Mouse (Mus musculus) midbrain, embryonic 12.5 days (tissue): ENCODE data around the gene Itih2. TPM values are rescaled to one million over a fixed set of nuclear protein-coding genes. Genes with fewer than 3 reads are reported as not detected.

ENCODE experiments used
- ATAC-seq: fragments of 200-750 bp; cut with Nextera tagmentation; 2 replicates; pipeline ENCODE4 v1.8.0; 2017; ENCODE audit warnings: low read depth, moderate TSS enrichment, moderate library complexity; ENCODE audit not compliant: low FRiP score
- H3K27ac ChIP-seq: fragments of 300-500 bp; sonication (generic); replicated peaks from 2 replicates; pipeline ENCODE4 v1.5.1; 2016; ENCODE audit warnings: mild to moderate bottlenecking
- H3K27me3 ChIP-seq: fragments of 300-500 bp; sonication (generic); 2 replicates; pipeline ENCODE4 v1.6.1; 2016; ENCODE audit warnings: mild to moderate bottlenecking
- H3K36me3 ChIP-seq: fragments of 300-500 bp; sonication (generic); 2 replicates; pipeline ENCODE4 v1.6.1; 2016
- H3K4me1 ChIP-seq: fragments of 300-500 bp; sonication (generic); 2 replicates; pipeline ENCODE4 v1.6.1; 2016
- H3K4me2 ChIP-seq: fragments of 300-500 bp; sonication (generic); replicated peaks from 2 replicates; pipeline ENCODE4 v1.6.1; 2016; ENCODE audit warnings: mild to moderate bottlenecking, moderate library complexity
- H3K4me3 ChIP-seq: fragments of 300-500 bp; sonication (generic); 2 replicates; pipeline ENCODE4 v1.5.1; 2016; ENCODE audit warnings: mild to moderate bottlenecking
- H3K9ac ChIP-seq: fragments of 300-500 bp; sonication (generic); replicated peaks from 2 replicates; pipeline ENCODE4 v1.6.1; 2016; ENCODE audit warnings: mild to moderate bottlenecking, moderate library complexity
- H3K9me3 ChIP-seq: fragments of 300-500 bp; sonication (generic); 2 replicates; pipeline ENCODE4 v1.6.1; 2016; ENCODE audit warnings: mild to moderate bottlenecking
- WGBS: fragments of 180-500 bp; shearing (Covaris S2); methylation state at CpG from one replicate; pipeline ENCODE4 v1.1.7; 2016; 5-methylcytosine and 5-hydroxymethylcytosine counted together
- polyA plus RNA-seq: library from polyadenylated mRNA; unstranded; fragments of >200 nt; fragmentation: Nextera tagmentation; extraction: Ambion mirVana; gene quantifications from 2 replicates; pipeline ENCODE4 v1.2.1, GENCODE M21; 2016

Itih2 gene
- polyA plus RNA-seq, 1 experiment from 2014 or later = 0.36 TPM

DNA sequence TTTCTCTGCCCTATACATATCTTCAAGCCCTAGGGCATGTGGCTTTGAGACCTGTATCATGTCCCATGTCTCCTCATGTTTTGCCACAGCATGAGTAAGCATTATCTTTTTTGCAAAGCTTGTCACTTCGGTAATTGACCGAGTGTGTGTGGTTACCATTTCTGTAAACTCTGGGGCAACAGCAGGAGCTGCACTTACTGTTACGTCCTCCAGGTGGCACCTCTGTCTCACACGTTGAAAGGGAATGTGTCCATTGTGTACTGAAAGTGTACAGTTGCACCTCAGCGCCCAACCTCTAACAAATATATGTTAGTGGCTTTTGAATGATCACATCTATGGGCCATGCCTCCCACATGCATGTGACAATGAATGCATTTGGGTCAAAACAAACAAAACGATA lies 30.0 kb downstream of the Itih2 start:
- Histone ChIP-seq H3K36me3 (no peaks in the 10 kb centered on the region), H3K4me2 (no peak overlapping the region), H3K27me3 (peaks cover 8% of the 10 kb centered on the region; the same call in 1 of the 2 replicates), H3K4me3 (no peak overlapping the region), H3K9me3 (no peaks in the 10 kb centered on the region), H3K27ac (no peak overlapping the region), H3K4me1 (no peaks in the 10 kb centered on the region), H3K9ac (no peak overlapping the region)
- 0 out of 2 replicates have a peak, but pooled peaks have one; percentile 31 for ATAC-seq
- WGBS = 40% methylated on average over 6 of the region's 6 CpGs

- Histone ChIP-seq H3K27me3 (peaks cover 8% of the 10 kb centered on the region; the same call in 1 of the 2 replicates), H3K36me3 (no peaks in the 10 kb centered on the region), H3K4me3 (no peak overlapping the region), H3K4me2 (no peak overlapping the region), H3K9ac (no peak overlapping the region), H3K9me3 (no peaks in the 10 kb centered on the region), H3K4me1 (no peaks in the 10 kb centered on the region), H3K27ac (no peak overlapping the region)
- ATAC-seq = no peak
- WGBS = 75% methylated on average over 2 of the region's 2 CpGs
Observed at GRCm38 (mm10) chr2:10100471-10100870, 30.7 kb downstream of the Itih2 start.

DNA sequence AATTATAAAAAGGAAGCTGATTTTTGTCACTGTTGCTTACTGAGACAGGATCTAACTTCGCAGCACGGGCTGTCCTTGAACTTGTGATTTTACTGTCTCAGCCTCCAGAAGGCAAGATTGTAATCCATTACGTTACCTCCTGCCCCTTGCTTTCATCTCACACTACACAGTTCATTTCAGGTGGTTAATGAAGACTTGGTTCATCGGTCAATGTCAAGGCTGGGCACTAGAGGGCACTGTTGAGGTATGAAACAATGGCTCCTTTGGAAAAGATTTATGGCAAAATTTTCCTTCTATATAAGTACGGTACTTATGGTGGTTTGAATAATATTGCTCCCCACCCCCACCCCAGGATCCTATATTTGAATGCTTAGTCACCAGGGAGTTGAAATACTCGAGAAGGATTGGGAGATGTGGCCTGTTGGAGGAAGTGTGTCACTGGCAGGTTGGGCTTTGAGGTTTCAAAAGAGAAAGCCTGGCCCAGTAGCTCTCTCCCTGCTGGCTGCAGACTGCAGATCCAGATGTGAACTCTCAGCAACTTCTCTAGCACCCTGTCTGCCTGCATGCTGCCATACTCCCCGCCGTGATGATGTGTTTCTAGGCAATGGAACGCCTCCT lies 32.5 kb downstream of the Itih2 start:
- H3K27me3 ChIP-seq = peaks cover 8% of the 10 kb centered on the region; the same call in 1 of the 2 replicates
- no peak for ATAC-seq
- 40% methylated on average over 9 of the region's 9 CpGs for WGBS
- 0 out of 2 replicates have a peak, but pooled peaks cover 1% of the 10 kb centered on the region for H3K36me3 ChIP-seq
- H3K9me3 ChIP-seq = no peaks in the 10 kb centered on the region
- H3K4me1 ChIP-seq = no peaks in the 10 kb centered on the region
- H3K27ac ChIP-seq = no peak overlapping the region
- no peak overlapping the region for H3K4me3 ChIP-seq
- no peak overlapping the region for H3K4me2 ChIP-seq
- H3K9ac ChIP-seq = no peak overlapping the region

DNA sequence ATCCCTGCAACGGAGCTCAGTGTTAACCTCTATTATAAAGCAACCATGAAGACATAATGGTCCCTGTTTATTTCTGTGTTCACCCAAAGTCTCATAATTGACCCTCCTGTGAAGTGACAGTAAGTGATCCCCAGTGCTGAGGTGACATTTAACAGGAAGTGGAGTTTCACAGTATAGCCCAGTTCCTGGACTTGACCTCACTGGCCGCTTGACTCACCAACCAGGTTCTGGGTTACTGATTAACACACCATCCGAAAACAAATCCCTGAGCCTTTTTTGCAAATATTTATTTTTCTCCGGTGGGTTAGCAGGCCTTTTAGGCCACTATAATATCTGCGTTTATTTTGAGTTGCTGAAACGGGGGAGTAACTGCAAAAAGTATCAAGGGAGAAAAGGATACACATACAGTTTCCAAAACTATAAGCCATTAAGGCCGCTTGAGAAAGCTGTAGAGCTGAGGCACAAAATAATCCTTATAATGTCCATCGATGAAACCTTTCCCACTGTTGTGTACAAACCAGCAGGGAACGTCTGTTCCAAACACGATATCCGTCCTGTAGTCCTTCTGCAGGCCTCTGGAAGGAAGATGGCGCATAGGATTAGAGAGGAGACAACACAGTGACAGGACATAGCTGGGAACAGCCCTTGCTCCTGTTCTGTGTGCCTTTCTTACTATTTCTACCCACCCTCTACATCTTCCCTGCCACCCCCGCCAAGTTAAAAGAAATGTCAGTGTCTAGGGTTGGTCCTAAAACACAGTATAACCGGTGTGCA lies 36.7 kb downstream of the Itih2 start:
- Histone ChIP-seq H3K4me2 (no peak overlapping the region), H3K9me3 (no peaks in the 10 kb centered on the region), H3K27me3 (peaks cover 8% of the 10 kb centered on the region; the same call in 1 of the 2 replicates), H3K4me1 (no peaks in the 10 kb centered on the region), H3K4me3 (no peak overlapping the region), H3K9ac (no peak overlapping the region), H3K36me3 (peaks cover 37% of the 10 kb centered on the region), H3K27ac (no peak overlapping the region)
- WGBS = 88% methylated on average over 14 of the region's 14 CpGs
- ATAC-seq = no peak

- Histone ChIP-seq H3K9me3 (no peaks in the 10 kb centered on the region), H3K36me3 (peaks cover 67% of the 10 kb centered on the region), H3K9ac (no peak overlapping the region), H3K27me3 (no peaks in the 10 kb centered on the region), H3K4me1 (0 out of 2 replicates have a peak, but pooled peaks cover 3% of the 10 kb centered on the region), H3K4me2 (no peak overlapping the region), H3K27ac (no peak overlapping the region), H3K4me3 (no peak overlapping the region)
- ATAC-seq = no peak
- 91% methylated on average over 8 of the region's 8 CpGs for WGBS
Observed at GRCm38 (mm10) chr2:10087256-10087850, 43.8 kb downstream of the Itih2 start.

DNA sequence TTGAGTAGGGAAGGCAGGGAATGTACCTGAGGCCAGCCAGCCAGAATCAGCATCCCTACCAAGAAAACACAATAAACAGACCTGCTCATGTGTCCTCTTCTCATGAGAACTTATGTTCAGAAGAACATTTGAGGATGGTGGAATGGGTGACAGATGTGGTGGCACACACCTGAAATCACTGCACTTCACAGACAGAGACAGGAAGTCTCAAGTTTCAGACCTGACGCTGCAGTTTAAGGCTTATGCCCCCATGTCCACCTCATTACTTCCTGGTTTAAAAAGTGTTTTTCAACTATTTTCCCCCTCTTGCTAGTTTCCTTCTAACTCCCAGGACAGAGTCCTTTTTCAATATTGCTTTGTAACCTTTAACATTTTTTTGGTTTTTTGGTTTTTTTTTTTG lies 48.5 kb downstream of the Itih2 start:
- Histone ChIP-seq H3K9ac (no peak overlapping the region), H3K36me3 (peaks cover 29% of the 10 kb centered on the region), H3K27me3 (no peaks in the 10 kb centered on the region), H3K4me2 (no peak overlapping the region), H3K4me3 (no peak overlapping the region), H3K9me3 (no peaks in the 10 kb centered on the region), H3K27ac (no peak overlapping the region), H3K4me1 (peaks cover 28% of the 10 kb centered on the region)
- 75% methylated on average over 1 of the region's 1 CpGs for WGBS
- no peak for ATAC-seq

DNA sequence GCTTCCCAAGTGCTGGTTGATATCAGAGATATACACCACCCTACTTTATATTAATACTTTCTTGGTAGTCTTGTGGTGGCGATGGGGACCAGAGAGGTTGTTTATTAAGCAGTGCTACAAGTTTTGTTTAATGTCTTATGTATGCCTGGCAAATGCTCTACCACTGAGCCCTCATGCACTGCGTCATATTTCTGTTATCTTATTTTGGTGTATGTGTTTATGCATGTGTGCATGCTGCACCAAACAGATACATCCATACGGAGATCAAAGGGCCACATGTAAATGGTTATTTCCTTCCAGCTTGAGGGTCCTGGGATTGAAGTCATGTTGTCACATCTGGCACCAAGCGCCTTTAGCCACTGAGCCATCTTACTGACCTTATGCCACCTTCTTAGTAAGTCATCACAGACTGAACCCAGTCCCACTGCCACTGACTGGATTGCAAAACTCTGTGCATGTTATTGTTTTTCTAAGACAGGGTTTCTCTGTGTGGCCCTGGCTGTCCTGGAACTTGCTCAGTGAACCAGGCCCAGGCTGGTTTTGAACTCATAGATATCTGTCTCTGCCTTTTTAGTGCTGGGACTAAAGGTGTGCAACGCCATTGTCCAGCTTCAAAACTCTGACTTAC lies 49.6 kb downstream of the Itih2 start:
- no peaks in the 10 kb centered on the region for H3K9me3 ChIP-seq
- peak overlapping the region; percentile 79 for H3K4me3 ChIP-seq
- 88% methylated on average over 5 of the region's 5 CpGs for WGBS
- no peak overlapping the region for H3K27ac ChIP-seq
- no peak for ATAC-seq
- H3K4me2 ChIP-seq = peak overlapping the region; percentile 71
- peaks cover 31% of the 10 kb centered on the region for H3K4me1 ChIP-seq
- H3K27me3 ChIP-seq = no peaks in the 10 kb centered on the region
- peak overlapping the region; percentile 71; the same call in 1 of the 2 replicates for H3K9ac ChIP-seq
- peaks cover 20% of the 10 kb centered on the region for H3K36me3 ChIP-seq

DNA sequence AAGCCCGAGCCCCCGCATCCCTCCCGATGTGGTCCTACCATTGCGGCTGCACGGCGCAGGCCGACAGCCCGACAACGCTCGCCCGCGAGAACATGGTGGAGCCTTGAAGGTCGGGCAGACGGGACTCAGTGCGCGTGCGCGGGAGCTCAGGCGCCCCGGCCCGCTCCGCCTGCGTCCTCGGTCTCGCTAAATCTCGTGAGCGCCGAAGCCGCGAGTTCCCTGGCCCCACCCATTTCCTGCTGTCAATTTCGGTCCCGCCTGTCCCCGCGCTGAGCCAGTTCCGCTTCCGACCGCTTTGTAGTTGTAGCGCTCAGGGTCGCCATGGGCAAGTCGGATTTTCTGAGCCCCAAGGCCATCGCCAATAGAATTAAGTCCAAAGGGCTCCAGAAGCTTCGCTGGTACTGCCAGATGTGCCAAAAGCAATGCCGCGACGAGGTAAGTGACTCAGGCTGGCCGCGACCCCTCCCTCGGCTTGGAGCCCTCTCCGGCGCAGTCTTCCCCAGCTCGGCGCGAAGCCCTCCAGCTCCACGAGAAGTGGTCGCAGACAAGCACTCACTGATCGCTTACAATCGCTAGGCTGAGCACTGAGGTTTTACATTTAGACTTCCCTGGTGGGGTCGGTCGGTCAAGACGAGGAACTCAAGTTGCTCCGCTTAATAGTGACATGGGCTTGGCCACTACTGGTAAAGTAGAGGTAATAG lies 50.7 kb downstream of the Itih2 start, which contains the start of the genes Atp5c1 and Kin:
Atp5c1 (minus strand) TSS at position 201 of the 701 bp plus-strand sequence.
Kin (plus strand) TSS at position 284 of the 701 bp plus-strand sequence.
- Histone ChIP-seq H3K4me3 (peak within 1 kb of the TSS; percentile 79), H3K36me3 (peaks cover 24% of the 10 kb centered on the region), H3K27me3 (no peaks in the 10 kb centered on the region), H3K9me3 (no peaks in the 10 kb centered on the region), H3K4me2 (peak within 1 kb of the TSS; percentile 71), H3K9ac (peak within 1 kb of the TSS; percentile 88), H3K27ac (peak within 1 kb of the TSS; percentile 89), H3K4me1 (peaks cover 31% of the 10 kb centered on the region)
- ATAC-seq = peak; percentile 97
- WGBS = under 1% methylated on average over 61 of the region's 61 CpGs

- peak overlapping the region; percentile 79 for H3K4me3 ChIP-seq
- H3K27me3 ChIP-seq = no peaks in the 10 kb centered on the region
- peak overlapping the region; percentile 89 for H3K27ac ChIP-seq
- ATAC-seq = no peak; the same call in 1 of the 2 replicates
- peak overlapping the region; percentile 88 for H3K9ac ChIP-seq
- 0% methylated on average over 28 of the region's 28 CpGs for WGBS
- H3K4me2 ChIP-seq = peak overlapping the region; percentile 70
- peaks cover 31% of the 10 kb centered on the region for H3K4me1 ChIP-seq
- H3K36me3 ChIP-seq = peaks cover 26% of the 10 kb centered on the region
- H3K9me3 ChIP-seq = no peaks in the 10 kb centered on the region
Observed at GRCm38 (mm10) chr2:10079745-10080309, 51.4 kb downstream of the Itih2 start.

DNA sequence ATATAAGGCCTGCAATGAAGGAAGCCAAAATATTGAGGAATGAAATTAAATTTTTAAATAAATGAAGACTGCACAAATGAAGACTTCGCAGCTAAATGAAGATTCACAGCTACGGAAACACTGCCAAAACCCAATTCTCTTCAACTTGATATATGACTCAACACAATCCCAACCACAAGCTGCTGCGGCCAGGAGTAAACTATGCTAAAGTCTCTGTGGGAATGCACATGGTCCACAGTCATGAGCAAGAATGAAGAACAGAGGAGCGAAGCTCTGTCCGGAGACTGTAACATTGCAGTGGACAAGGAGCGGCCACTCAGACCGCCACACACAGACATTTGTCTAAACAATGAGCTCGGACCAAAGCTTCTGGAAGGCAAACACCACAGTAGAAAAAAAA lies 54.5 kb downstream of the Itih2 start:
- no peak overlapping the region for H3K27ac ChIP-seq
- WGBS = 92% methylated on average over 8 of the region's 8 CpGs
- H3K4me2 ChIP-seq = no peak overlapping the region
- H3K9me3 ChIP-seq = no peaks in the 10 kb centered on the region
- peaks cover 17% of the 10 kb centered on the region for H3K36me3 ChIP-seq
- ATAC-seq = no peak
- no peaks in the 10 kb centered on the region for H3K27me3 ChIP-seq
- no peak overlapping the region for H3K9ac ChIP-seq
- no peak overlapping the region for H3K4me3 ChIP-seq
- H3K4me1 ChIP-seq = peaks cover 25% of the 10 kb centered on the region

DNA sequence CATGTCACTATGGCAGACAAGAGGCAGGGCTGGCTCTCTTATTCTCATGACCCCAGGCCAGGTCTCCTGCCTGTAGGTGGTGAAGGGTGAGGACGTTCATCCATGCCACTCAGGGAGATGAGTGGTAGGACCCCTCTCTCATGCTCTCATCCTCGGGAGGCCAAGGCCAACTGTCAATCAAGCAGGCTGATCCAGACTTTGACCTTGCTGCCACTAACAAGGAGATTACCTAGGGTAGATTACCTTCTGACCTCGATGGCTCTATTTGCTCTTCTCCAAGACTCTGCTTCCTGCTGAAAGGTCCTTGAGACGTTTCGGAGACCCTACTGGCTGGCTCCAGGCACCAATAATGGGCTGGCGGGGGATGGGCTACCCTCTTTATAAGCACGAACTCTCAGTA lies 56.7 kb downstream of the Itih2 start:
- 79% methylated on average over 7 of the region's 7 CpGs for WGBS
- Histone ChIP-seq H3K9me3 (no peaks in the 10 kb centered on the region), H3K27ac (no peak overlapping the region), H3K36me3 (peaks cover 17% of the 10 kb centered on the region), H3K4me1 (peaks cover 19% of the 10 kb centered on the region), H3K27me3 (no peaks in the 10 kb centered on the region), H3K9ac (no peak overlapping the region), H3K4me2 (no peak overlapping the region), H3K4me3 (no peak overlapping the region)
- no peak for ATAC-seq
